21 mouse cellular contexts compared by ENCODE assay signal in the genomic region with DNA sequence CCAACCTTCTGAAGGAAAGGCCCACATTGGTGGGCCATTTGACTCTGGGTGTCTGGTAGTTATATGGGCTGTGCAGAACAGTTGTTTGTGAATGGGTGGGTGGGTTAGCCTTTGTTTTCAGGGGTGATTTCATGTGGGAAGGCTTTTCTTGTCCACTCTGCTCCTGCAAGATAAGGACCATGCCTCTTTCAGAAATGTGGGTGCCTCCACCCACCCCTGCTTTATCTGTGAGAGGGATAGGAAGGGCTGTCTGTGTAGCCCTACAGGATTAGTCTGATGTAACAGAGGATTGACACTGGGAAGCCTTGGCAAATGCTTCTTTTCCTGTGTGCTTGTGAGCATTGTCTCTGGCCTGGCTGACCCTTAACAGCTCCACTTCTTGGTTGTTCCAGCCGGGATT.
A peak's percentile ranks its signal among the peaks of the same experiment; 100 is the strongest.
DNase-seq lines count a peak whose midpoint lies in the region; ATAC-seq lines count a peak whose summit lies in the region.
"Had no signal": no experiment of that assay in that cellular context is flagged by ENCODE, and none has a peak within 500 bp of the region (broad histone marks: within the 10 kb centered on the region; RNA-seq: fewer than 3 reads in every experiment).

No protein-coding gene starts in this region.

- H3K9ac ChIP-seq in liver, embryonic 16.5 days (ENCODE audit: low read depth, low read length) = no peak overlapping the region
- H3K9ac ChIP-seq in neural tube, embryonic 15.5 days (replicated peaks) = no peak overlapping the region
- H3K9ac ChIP-seq: heart, embryonic 13.5 days; hindbrain, embryonic 13.5 days; midbrain, embryonic 15.5 days; neural tube, embryonic 12.5 days had no signal

- 40% methylated on average over 1 of the region's 1 CpGs for WGBS in liver, embryonic 16.5 days (ENCODE audit: insufficient replicate concordance)
- WGBS in neural tube, embryonic 15.5 days = 100% methylated on average over 1 of the region's 1 CpGs

- peaks cover 75% of the 10 kb centered on the region for H3K36me3 ChIP-seq in megakaryocyte, embryonic 14.5 days (replicated peaks; ENCODE audit: low read length)
- H3K36me3 ChIP-seq in liver, embryonic 16.5 days (ENCODE audit: control insufficient read depth, insufficient read depth) = 0 out of 2 replicates have a peak, but pooled peaks cover 3% of the 10 kb centered on the region
- peaks cover 17% of the 10 kb centered on the region for H3K36me3 ChIP-seq in neural tube, embryonic 15.5 days

- peaks cover 91% of the 10 kb centered on the region for H3K4me1 ChIP-seq in megakaryocyte, embryonic 14.5 days
- H3K4me1 ChIP-seq in liver, embryonic 16.5 days (ENCODE audit: control insufficient read depth, low read depth, low read length) = peaks cover 17% of the 10 kb centered on the region
- H3K4me1 ChIP-seq in neural tube, embryonic 15.5 days = no peaks in the 10 kb centered on the region
- H3K4me1 ChIP-seq: limb, embryonic 10.5 days; midbrain, embryonic 15.5 days; neural tube, embryonic 12.5 days had no signal

- no peaks in the 10 kb centered on the region for H3K9me3 ChIP-seq in megakaryocyte, embryonic 14.5 days
- no peaks in the 10 kb centered on the region; the same call in 1 of the 2 replicates for H3K9me3 ChIP-seq in liver, embryonic 16.5 days (replicated peaks; ENCODE audit: control insufficient read depth, low read length)
- no peaks in the 10 kb centered on the region for H3K9me3 ChIP-seq in neural tube, embryonic 15.5 days (replicated peaks)
- H3K9me3 ChIP-seq: heart, embryonic 13.5 days; hindbrain, embryonic 13.5 days; limb, embryonic 10.5 days; midbrain, embryonic 15.5 days; neural tube, embryonic 12.5 days had no signal

- no peak overlapping the region for H3K27ac ChIP-seq in liver, embryonic 16.5 days (ENCODE audit: low read length)
- H3K27ac ChIP-seq in neural tube, embryonic 15.5 days (replicated peaks) = no peak overlapping the region
- H3K27ac ChIP-seq: heart, embryonic 13.5 days; hindbrain, embryonic 13.5 days; limb, embryonic 10.5 days; midbrain, embryonic 15.5 days; neural tube, embryonic 12.5 days had no signal

- no peaks in the 10 kb centered on the region for H3K27me3 ChIP-seq in megakaryocyte, embryonic 14.5 days (replicated peaks)
- H3K27me3 ChIP-seq in liver, embryonic 16.5 days (ENCODE audit: control insufficient read depth, insufficient read depth, low read depth, low read length) = no peaks in the 10 kb centered on the region
- H3K27me3 ChIP-seq in neural tube, embryonic 15.5 days (replicated peaks) = no peaks in the 10 kb centered on the region
- H3K27me3 ChIP-seq: CH12.LX; heart, embryonic 13.5 days; hindbrain, embryonic 13.5 days; midbrain, embryonic 15.5 days; neural tube, embryonic 12.5 days had no signal

- H3K4me2 ChIP-seq in liver, embryonic 16.5 days (ENCODE audit: low read depth, low read length) = peak overlapping the region; percentile 3; the same call in 1 of the 2 replicates
- H3K4me2 ChIP-seq in neural tube, embryonic 15.5 days = no peak overlapping the region
- H3K4me2 ChIP-seq: heart, embryonic 13.5 days; hindbrain, embryonic 13.5 days; midbrain, embryonic 15.5 days; neural tube, embryonic 12.5 days had no signal

- peak; percentile 66 for DNase-seq in liver
- no peak for DNase-seq in thymus, postnatal 10 days (ENCODE audit: low spot score in 2 of 2)
- DNase-seq in urinary bladder, adult 2 months (ENCODE audit: low spot score) = no peak
- DNase-seq: B cell, adult 2 months; cerebellum, adult 9-10 months; heart, postnatal 36 days; kidney, adult 18-20 months; right cerebral cortex, adult 18-20 months; thymus, adult 2 months had no signal

- no peak for ATAC-seq in megakaryocyte, adult 5-6 weeks (ENCODE audit: poor library complexity, severe bottlenecking)
- peak; percentile 86 for ATAC-seq in liver, embryonic 16.5 days (ENCODE audit: low read depth)
- ATAC-seq in neural tube, embryonic 15.5 days (ENCODE audit: low FRiP score) = no peak
- ATAC-seq: forebrain, embryonic 14.5 days; lung, postnatal 0 days; midbrain, embryonic 15.5 days had no signal

- H3K4me3 ChIP-seq in megakaryocyte, embryonic 14.5 days (replicated peaks) = peak overlapping the region; percentile 75
- H3K4me3 ChIP-seq in liver, embryonic 16.5 days (ENCODE audit: low read depth, low read length) = no peak overlapping the region
- no peak overlapping the region for H3K4me3 ChIP-seq in neural tube, embryonic 15.5 days (replicated peaks)
- H3K4me3 ChIP-seq: heart, embryonic 13.5 days; hindbrain, embryonic 13.5 days; limb, embryonic 10.5 days; midbrain, embryonic 15.5 days; neural tube, embryonic 12.5 days had no signal
